Mouse (Mus musculus): Measurements from ENCODE around the gene Ccdc59. TPM values are rescaled to one million over a fixed set of nuclear protein-coding genes. Genes with fewer than 3 reads are reported as not detected.

The Ccdc59 gene
- total RNA-seq (2022): 10 to 100 TPM; 18.0 to 24.5 (median 22.9) TPM

GRCm38 (mm10) chr10:105840928-105841888 lies at the start of gene Ccdc59, which contains the start of gene Mettl25:
Ccdc59 (plus strand) TSS chr10:105841067.
Mettl25 (minus strand) TSS chr10:105841380.
- DNase-seq (ENCODE audit: low spot score in 2 of 2): peak; percentile 94 to 97

GRCm38 (mm10) chr10:105793776-105794552 lies 46.9 kb upstream of the Ccdc59 start:
- no peak for DNase-seq (ENCODE audit: low spot score in 2 of 2)

DNA sequence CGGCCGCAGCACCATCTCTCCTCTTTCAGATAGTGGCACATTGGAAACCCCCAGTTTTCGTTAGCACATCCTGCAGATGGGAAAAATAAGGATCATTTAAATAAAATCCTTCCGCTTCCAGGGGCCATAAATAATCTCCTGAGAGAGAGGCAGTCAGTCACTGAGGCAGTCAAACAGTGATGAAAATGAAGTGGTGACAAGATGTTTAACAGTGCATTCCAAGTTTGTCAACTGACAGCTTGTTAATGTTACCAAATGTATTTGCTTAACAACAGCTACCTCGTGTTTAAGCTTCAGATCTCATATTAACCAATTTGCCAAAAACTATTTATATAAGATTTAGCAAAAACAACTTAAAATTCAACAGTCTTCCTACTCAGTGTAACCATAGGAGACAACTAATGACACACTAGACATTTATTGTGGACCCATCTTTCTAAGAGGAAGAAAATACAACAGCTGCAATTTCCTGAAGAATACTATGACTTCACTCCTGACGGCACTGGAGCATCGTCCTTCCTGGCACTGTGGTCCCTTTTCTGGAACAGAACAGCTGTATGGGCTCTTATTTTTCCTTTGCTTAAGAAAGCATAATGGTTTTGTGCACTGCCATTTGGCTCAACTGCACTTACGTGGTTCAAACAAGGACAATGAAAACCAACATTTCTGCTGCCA lies 43.5 kb upstream of the Ccdc59 start:
- DNase-seq (ENCODE audit: low spot score in 2 of 2): no peak

DNA sequence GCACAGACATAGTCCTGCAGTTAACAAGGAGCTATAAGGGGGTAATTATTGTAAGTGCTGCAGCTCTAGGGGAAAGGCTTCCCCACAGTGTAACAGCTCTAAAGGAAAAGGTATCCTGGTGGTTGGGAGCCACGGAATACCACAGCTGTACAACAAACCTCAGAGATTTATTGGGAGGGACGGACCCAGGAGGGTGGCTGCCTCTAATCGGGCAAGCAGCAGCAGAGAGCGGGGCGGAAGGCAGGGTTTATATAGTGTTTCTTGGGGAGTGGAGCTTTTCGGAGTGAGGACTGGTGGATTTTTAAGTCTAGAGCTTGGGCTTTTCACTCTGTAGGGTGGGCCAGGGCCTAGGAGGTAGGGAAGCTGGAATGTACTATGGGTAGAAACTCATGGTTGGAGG lies 39.7 kb upstream of the Ccdc59 start:
- no peak for DNase-seq (ENCODE audit: low spot score in 2 of 2)

- DNase-seq (ENCODE audit: low spot score in 2 of 2): no peak
Measured at GRCm38 (mm10) chr10:105802132-105802531, 38.7 kb upstream of the Ccdc59 start.

GRCm38 (mm10) chr10:105803461-105803860 lies 37.4 kb upstream of the Ccdc59 start:
- DNase-seq (ENCODE audit: low spot score in 2 of 2): no peak

DNA sequence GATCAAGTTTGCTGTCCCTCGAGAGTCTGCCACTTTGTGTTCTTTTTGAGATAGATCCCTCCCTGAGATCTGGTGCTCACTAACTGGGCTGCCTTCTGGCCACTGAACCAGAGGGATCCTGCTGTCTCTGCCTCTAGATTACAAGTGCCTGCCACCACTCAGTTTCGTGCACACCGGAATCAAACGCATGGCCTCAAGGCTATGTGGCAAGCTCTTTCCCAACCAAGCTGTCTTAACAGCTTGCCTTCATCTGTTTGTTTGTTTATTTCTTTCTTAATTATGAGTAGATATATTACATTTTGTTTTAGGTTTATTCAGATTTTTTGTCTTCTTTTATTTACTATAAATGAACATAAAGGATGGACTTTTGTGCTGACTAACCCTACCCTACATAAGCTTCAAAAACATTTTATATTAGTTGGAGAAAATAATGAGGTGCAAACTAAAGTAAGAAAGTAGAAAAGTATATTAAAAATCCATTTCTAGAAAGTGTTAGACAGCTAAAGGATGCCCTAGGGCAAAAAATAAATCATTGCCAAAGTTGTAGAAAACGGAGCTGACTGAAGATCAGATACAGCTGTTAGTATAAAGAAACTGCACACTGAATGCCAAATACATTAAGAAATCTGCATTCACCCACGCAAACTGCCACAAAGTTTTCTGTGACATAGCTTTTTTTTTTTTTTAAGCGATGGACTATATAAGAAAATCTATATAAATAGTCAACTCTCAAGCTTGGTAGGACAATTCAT lies 34.4 kb upstream of the Ccdc59 start:
- DNase-seq (ENCODE audit: low spot score in 2 of 2): no peak

GRCm38 (mm10) chr10:105834627-105835228 lies 6.1 kb upstream of the Ccdc59 start:
- DNase-seq (ENCODE audit: low spot score in 2 of 2): peak in 1 of 2 experiments; percentile 23

- no peak for DNase-seq (ENCODE audit: low spot score in 2 of 2)
Measured at GRCm38 (mm10) chr10:105842574-105842973, 1.7 kb downstream of the Ccdc59 start.

DNA sequence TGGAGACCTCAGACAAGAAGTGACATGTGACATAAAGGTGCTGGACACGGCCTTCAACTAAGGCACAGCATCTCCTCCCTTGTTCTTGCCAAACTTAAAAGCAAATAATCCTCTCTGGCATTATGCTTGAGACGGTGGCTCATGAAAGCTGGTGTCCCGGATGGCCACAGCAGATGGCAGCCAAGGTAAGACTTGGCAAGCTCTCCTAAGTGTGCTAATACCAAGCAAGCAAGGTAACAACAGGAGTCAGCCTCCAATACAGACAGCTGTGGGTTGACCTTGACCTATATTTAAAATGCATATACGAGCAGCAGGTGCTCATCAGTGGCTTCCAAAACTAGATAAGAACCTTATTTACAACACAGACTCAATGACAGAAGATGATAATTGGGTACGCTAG lies 9.4 kb downstream of the Ccdc59 start:
- DNase-seq (ENCODE audit: low spot score in 2 of 2): no peak

GRCm38 (mm10) chr10:105851136-105851535 lies 10.3 kb downstream of the Ccdc59 start:
- DNase-seq (ENCODE audit: low spot score in 2 of 2): no peak

GRCm38 (mm10) chr10:105867312-105867711 lies 26.4 kb downstream of the Ccdc59 start:
- no peak for DNase-seq (ENCODE audit: low spot score in 2 of 2)

Other genes with a start within 250 kb of the Ccdc59 start
- 10 to 100 TPM in 1 of 4 experiments, 1 to 10 TPM in 3; 6.9 to 10.6 (median 8.6) TPM for gene Mettl25, start 313 bp downstream of the Ccdc59 start, total RNA-seq (2022)